Mouse (Mus musculus) small intestine, adult 10 weeks (tissue): ENCODE results near the gene Lix1. TPM values are rescaled to one million over a fixed set of nuclear protein-coding genes. Genes with fewer than 3 reads are reported as not detected.

Experiments used
- polyA plus RNA-seq: library from polyadenylated mRNA; stranded (reverse); fragments of 350-450 nt; fragmentation: Illumina TruSeq; extraction: RNeasy Lipid Tissue Mini Kit (QIAGEN cat#74804); gene quantifications from one replicate; pipeline ENCODE4 v1.2.3, GENCODE M21; 2014; ENCODE audit warnings: low replicate concordance

The Lix1 gene
- 1.6 TPM for polyA plus RNA-seq

GRCm38 (mm10) chr17:17402222-17403004 is at the start of gene Lix1:
Gene Lix1 (plus strand): TSS chr17:17402672.

GRCm38 (mm10) chr17:17373918-17374910 is 28.3 kb upstream of the Lix1 start, which contains the start of gene Riok2:
Gene Riok2 (plus strand): TSS chr17:17374309.

Other genes starting within 250 kb of the Lix1 start
- 75.3 TPM for gene Riok2, start 28.4 kb upstream of the Lix1 start, polyA plus RNA-seq
- gene Lnpep, start 222.4 kb downstream of the Lix1 start, polyA plus RNA-seq: 53.7 TPM